Mouse (Mus musculus): ENCODE results near the gene Lrrk2. TPM values are rescaled to one million over a fixed set of nuclear protein-coding genes. Genes with fewer than 3 reads are reported as not detected.

Lrrk2 gene
- polyA plus RNA-seq, 1 experiment from 2014 or later = 21.8 TPM

- POLR2A ChIA-PET = no interaction called here
- CTCF ChIA-PET = no interaction called here
- no peak for DNase-seq (ENCODE audit: low read depth, low spot score)
- no peak for TF ChIP-seq CTCF (IDR thresholded peaks at IDR 0.05)
- ATAC-seq = no peak
- in situ Hi-C loops (cut with MboI; ENCODE audit: low pct_unique_long_range_greater_than_20kb) = no loop called here
- H3K27me3 ChIP-seq = no peaks in the 10 kb centered on the region
Measured at GRCm38 (mm10) chr15:91650270-91650669, 22.7 kb upstream of the Lrrk2 start.

- H3K27me3 ChIP-seq = no peaks in the 10 kb centered on the region
- TF ChIP-seq CTCF (IDR thresholded peaks at IDR 0.05) = no peak
- CTCF ChIA-PET = interaction anchor here (0.6 kb wide), 1 partner anchor 52 kb away, joined by 3 read pairs; no protein-coding TSS in a partner anchor
- DNase-seq (ENCODE audit: low read depth, low spot score) (no peak), ATAC-seq (no peak)
- POLR2A ChIA-PET = no interaction called here
- in situ Hi-C loops (cut with MboI; ENCODE audit: low pct_unique_long_range_greater_than_20kb) = no loop called here
Measured at GRCm38 (mm10) chr15:91651493-91651892, 21.5 kb upstream of the Lrrk2 start.

DNA sequence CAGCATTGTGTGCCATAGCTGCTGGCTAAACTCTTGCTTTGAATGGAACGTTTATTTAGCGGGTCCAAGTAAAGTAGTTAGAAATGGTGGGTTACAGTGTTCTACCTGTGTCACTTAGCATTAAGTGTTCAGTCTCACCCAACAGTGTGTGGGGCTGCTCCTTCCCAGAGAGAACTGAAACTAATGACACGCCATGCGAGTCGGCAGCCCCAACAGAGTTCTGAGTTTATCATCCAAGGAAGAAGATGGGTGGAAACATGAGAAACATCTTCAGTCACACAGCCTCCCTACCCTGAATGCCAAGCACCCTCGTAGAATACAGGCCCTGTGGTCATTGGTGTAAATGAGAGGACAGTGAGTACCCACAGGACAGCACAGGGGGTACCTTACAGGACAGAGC lies 14.7 kb upstream of the Lrrk2 start:
- no peak for ATAC-seq
- H3K27me3 ChIP-seq = no peaks in the 10 kb centered on the region
- in situ Hi-C loops (cut with MboI; ENCODE audit: low pct_unique_long_range_greater_than_20kb) = no loop called here
- CTCF ChIA-PET = no interaction called here
- DNase-seq (ENCODE audit: low read depth, low spot score) = no peak
- POLR2A ChIA-PET = no interaction called here
- TF ChIP-seq CTCF (IDR thresholded peaks at IDR 0.05) = no peak

DNA sequence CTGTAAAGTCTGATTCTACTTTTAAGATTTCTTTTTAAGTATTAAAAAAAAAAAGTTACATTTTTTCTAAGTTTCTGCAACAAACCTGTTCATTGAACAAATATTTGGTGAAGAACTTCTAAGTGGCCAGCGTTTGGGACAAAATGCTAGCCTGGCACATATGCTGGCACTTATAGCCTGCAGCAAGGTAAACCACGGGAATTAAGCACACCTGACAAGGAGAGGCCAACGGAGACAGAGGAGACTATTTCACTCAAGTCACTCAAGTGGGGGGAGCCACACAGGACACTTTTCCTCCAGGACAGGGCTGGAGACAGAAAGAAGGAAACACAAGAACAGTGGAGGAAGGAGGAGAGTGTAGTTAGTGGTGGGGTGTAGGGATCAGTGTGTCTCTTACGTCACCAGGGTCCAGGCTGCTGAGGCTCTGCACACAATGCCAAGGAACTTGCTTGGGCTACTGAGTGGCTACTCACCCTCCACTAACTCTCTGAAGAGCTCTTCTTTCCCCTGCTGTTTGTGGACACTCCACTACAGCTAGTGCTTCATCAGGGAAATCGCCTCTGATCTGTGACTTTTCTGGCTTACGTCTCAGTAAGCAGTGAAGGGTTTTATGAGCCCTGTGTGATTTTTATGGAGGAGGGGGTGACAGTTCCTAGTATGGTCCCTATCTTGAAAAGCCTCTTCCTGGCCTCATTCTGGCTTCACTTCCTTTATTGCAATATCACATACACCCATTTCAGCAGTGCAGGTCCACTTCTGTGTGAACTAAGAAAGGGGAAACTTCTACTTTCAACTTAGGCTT lies 12.5 kb upstream of the Lrrk2 start:
- no peaks in the 10 kb centered on the region for H3K27me3 ChIP-seq
- no peak for TF ChIP-seq CTCF (IDR thresholded peaks at IDR 0.05)
- DNase-seq (ENCODE audit: low read depth, low spot score) (no peak), ATAC-seq (no peak)
- CTCF ChIA-PET = interaction anchor here (1.1 kb wide), 1 partner anchor 51 kb away, joined by 3 read pairs; no protein-coding TSS in a partner anchor
- in situ Hi-C loops (cut with MboI; ENCODE audit: low pct_unique_long_range_greater_than_20kb) = no loop called here
- POLR2A ChIA-PET = no interaction called here

DNA sequence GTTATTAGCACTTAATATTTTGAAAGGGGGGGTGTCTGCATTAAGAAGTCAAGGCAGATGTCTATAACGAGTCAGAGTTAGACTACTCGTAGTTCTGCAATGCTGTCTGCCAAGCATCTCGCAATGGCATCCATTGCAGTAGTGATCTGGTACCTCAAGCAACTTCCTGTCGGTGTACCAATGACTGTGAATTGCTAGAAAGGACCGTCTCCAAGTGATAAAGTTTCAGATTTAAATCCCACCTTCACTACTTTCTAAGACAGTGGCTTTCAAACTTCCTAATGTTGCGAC lies 12.0 kb upstream of the Lrrk2 start:
- TF ChIP-seq CTCF (IDR thresholded peaks at IDR 0.05) = no peak
- DNase-seq (ENCODE audit: low read depth, low spot score) (no peak), ATAC-seq (no peak)
- CTCF ChIA-PET = no interaction called here
- no peaks in the 10 kb centered on the region for H3K27me3 ChIP-seq
- POLR2A ChIA-PET = no interaction called here
- in situ Hi-C loops (cut with MboI; ENCODE audit: low pct_unique_long_range_greater_than_20kb) = no loop called here

GRCm38 (mm10) chr15:91664586-91665132 lies 8.3 kb upstream of the Lrrk2 start:
- no peaks in the 10 kb centered on the region for H3K27me3 ChIP-seq
- no peak for DNase-seq (ENCODE audit: low read depth, low spot score)
- POLR2A ChIA-PET = no interaction called here
- CTCF ChIA-PET = no interaction called here
- in situ Hi-C loops (cut with MboI; ENCODE audit: low pct_unique_long_range_greater_than_20kb) = no loop called here
- no peak for ATAC-seq
- TF ChIP-seq CTCF (IDR thresholded peaks at IDR 0.05) = no peak

GRCm38 (mm10) chr15:91665530-91665929 lies 7.4 kb upstream of the Lrrk2 start:
- POLR2A ChIA-PET = no interaction called here
- CTCF ChIA-PET = no interaction called here
- no peak for TF ChIP-seq CTCF (IDR thresholded peaks at IDR 0.05)
- no peaks in the 10 kb centered on the region for H3K27me3 ChIP-seq
- in situ Hi-C loops (cut with MboI; ENCODE audit: low pct_unique_long_range_greater_than_20kb) = no loop called here
- DNase-seq (ENCODE audit: low read depth, low spot score) (no peak), ATAC-seq (no peak)

- no peaks in the 10 kb centered on the region for H3K27me3 ChIP-seq
- no peak for DNase-seq (ENCODE audit: low read depth, low spot score)
- no peak for TF ChIP-seq CTCF (IDR thresholded peaks at IDR 0.05)
- POLR2A ChIA-PET = no interaction called here
- no peak for ATAC-seq
- CTCF ChIA-PET = no interaction called here
- in situ Hi-C loops (cut with MboI; ENCODE audit: low pct_unique_long_range_greater_than_20kb) = no loop called here
Measured at GRCm38 (mm10) chr15:91671216-91671615, 1.8 kb upstream of the Lrrk2 start.

GRCm38 (mm10) chr15:91671987-91672386 lies 988 bp upstream of the Lrrk2 start:
- TF ChIP-seq CTCF (IDR thresholded peaks at IDR 0.05) = no peak
- no peak for DNase-seq (ENCODE audit: low read depth, low spot score)
- ChIA-PET POLR2A (no interaction called here), CTCF (no interaction called here)
- H3K27me3 ChIP-seq = no peaks in the 10 kb centered on the region
- no peak for ATAC-seq
- in situ Hi-C loops (cut with MboI; ENCODE audit: low pct_unique_long_range_greater_than_20kb) = no loop called here

- H3K27me3 ChIP-seq = no peaks in the 10 kb centered on the region
- no peak for TF ChIP-seq CTCF (IDR thresholded peaks at IDR 0.05)
- no peak for DNase-seq (ENCODE audit: low read depth, low spot score)
- POLR2A ChIA-PET = interaction anchor here (0.7 kb wide), 1 partner anchor 10 kb away, joined by 3 read pairs; no protein-coding TSS in a partner anchor
- in situ Hi-C loops (cut with MboI; ENCODE audit: low pct_unique_long_range_greater_than_20kb) = no loop called here
- ATAC-seq = peak; percentile 13
- CTCF ChIA-PET = no interaction called here
Measured at GRCm38 (mm10) chr15:91673569-91673905, 562 bp downstream of the Lrrk2 start.

DNA sequence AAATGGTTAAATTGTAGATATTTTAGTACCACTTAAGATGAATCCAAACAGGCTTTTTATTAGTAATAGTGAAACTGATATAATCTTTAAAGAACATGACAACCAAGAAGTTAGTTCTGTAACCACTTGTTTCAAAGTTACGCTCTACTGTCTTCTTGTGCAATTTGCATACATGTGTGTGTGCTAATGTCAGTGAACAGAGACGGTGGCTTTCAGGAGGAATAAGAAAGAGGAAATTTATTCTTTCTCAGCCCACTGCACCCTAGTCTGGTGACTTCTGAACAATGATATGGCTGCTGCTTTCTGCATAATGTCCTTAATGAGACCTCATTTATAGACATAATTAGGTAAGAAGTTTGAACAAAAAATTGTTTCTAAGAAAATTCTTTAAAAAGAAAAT lies 7.1 kb downstream of the Lrrk2 start:
- DNase-seq (ENCODE audit: low read depth, low spot score) = no peak
- no peaks in the 10 kb centered on the region for H3K27me3 ChIP-seq
- ChIA-PET CTCF (no interaction called here), POLR2A (no interaction called here)
- ATAC-seq = no peak
- in situ Hi-C loops (cut with MboI; ENCODE audit: low pct_unique_long_range_greater_than_20kb) = no loop called here
- TF ChIP-seq CTCF (IDR thresholded peaks at IDR 0.05) = no peak
